In genomic region chr2:112484886-112485285, GRCm38 (mm10) we compare ENCODE assay signal across 16 mouse cellular contexts. TPM values are rescaled to one million over a fixed set of nuclear protein-coding genes. Genes with fewer than 3 reads are reported as not detected.
DNase-seq lines count a peak whose midpoint lies in the region; ATAC-seq and TF ChIP-seq lines count a peak whose summit lies in the region.
"Had no signal": no experiment of that assay in that cellular context is flagged by ENCODE, and none has a peak within 500 bp of the region (broad histone marks: within the 10 kb centered on the region; RNA-seq: fewer than 3 reads in every experiment).

No protein-coding gene starts in this region.

- peak; percentile 35 to 57 for DNase-seq in heart, adult 2 months
- DNase-seq in heart, postnatal 36 days, result no peak
- peak; percentile 24 for DNase-seq in urinary bladder, postnatal 14 days (ENCODE audit: low spot score)
- no peak for DNase-seq in urinary bladder, postnatal 4 days (ENCODE audit: low spot score in 2 of 2)
- DNase-seq in heart, postnatal 10 days, result peak; percentile 57 to 63
- no peak for DNase-seq in forebrain, postnatal 0 days
- DNase-seq in hindbrain, embryonic 11.5 days (ENCODE audit: low spot score), result no peak
- DNase-seq: cerebellum, adult 11-12 months had no signal

- H3K9me3 ChIP-seq in forebrain, postnatal 0 days (ENCODE audit: low read length), result no peaks in the 10 kb centered on the region
- no peaks in the 10 kb centered on the region for H3K9me3 ChIP-seq in hindbrain, embryonic 11.5 days (ENCODE audit: control insufficient read depth, low read length)
- H3K9me3 ChIP-seq: forebrain, embryonic 13.5 days; hindbrain, embryonic 12.5 days had no signal

- no peaks in the 10 kb centered on the region; the same call in 1 of the 2 replicates for H3K27me3 ChIP-seq in heart, adult 2 months (ENCODE audit: control insufficient read depth, insufficient read depth, low read length)
- H3K27me3 ChIP-seq in forebrain, postnatal 0 days (ENCODE audit: insufficient read depth, low read length), result no peaks in the 10 kb centered on the region
- no peaks in the 10 kb centered on the region for H3K27me3 ChIP-seq in hindbrain, embryonic 11.5 days (ENCODE audit: control insufficient read depth, insufficient read depth, low read length)
- H3K27me3 ChIP-seq: forebrain, embryonic 13.5 days; hindbrain, embryonic 12.5 days had no signal

- no peak for ATAC-seq in forebrain, postnatal 0 days
- ATAC-seq in erythroblast, adult 5-6 weeks (replicated peaks; ENCODE audit: low FRiP score, poor library complexity, severe bottlenecking), result no peak; the same call in 1 of the 2 replicates
- ATAC-seq in hindbrain, embryonic 11.5 days (ENCODE audit: low FRiP score), result no peak
- ATAC-seq: forebrain, embryonic 13.5 days had no signal

- H3K9ac ChIP-seq in heart, adult 2 months (ENCODE audit: low read depth, low read length), result no peak overlapping the region
- no peak overlapping the region for H3K9ac ChIP-seq in forebrain, postnatal 0 days
- no peak overlapping the region for H3K9ac ChIP-seq in hindbrain, embryonic 11.5 days (ENCODE audit: low read depth, low read length)
- H3K9ac ChIP-seq: forebrain, embryonic 13.5 days; hindbrain, embryonic 12.5 days had no signal

- WGBS in heart, adult 2 months, result 45% methylated on average over 2 of the region's 2 CpGs
- 81% methylated on average over 2 of the region's 2 CpGs for WGBS in forebrain, postnatal 0 days
- WGBS in hindbrain, embryonic 11.5 days, result 70% methylated on average over 2 of the region's 2 CpGs

- H3K27ac ChIP-seq in heart, adult 2 months, result no peak overlapping the region
- H3K27ac ChIP-seq in forebrain, postnatal 0 days (ENCODE audit: low read depth, low read length), result no peak overlapping the region
- no peak overlapping the region for H3K27ac ChIP-seq in hindbrain, embryonic 11.5 days (ENCODE audit: low read depth, low read length)
- H3K27ac ChIP-seq: forebrain, embryonic 13.5 days; hindbrain, embryonic 12.5 days had no signal

- H3K4me1 ChIP-seq in heart, adult 2 months (ENCODE audit: control insufficient read depth, insufficient read depth, low read length), result no peaks in the 10 kb centered on the region
- no peaks in the 10 kb centered on the region for H3K4me1 ChIP-seq in forebrain, postnatal 0 days (ENCODE audit: insufficient read depth)
- no peaks in the 10 kb centered on the region for H3K4me1 ChIP-seq in hindbrain, embryonic 11.5 days (replicated peaks; ENCODE audit: control insufficient read depth, insufficient read depth, low read length)
- H3K4me1 ChIP-seq: forebrain, embryonic 13.5 days; hindbrain, embryonic 12.5 days had no signal

- TF ChIP-seq EP300 in heart, adult 2 months (IDR thresholded peaks at IDR 0.05; ENCODE audit: insufficient read depth, low read depth, low read length), result no peak

- no peak overlapping the region for H3K4me2 ChIP-seq in forebrain, postnatal 0 days (ENCODE audit: low read depth)
- H3K4me2 ChIP-seq in hindbrain, embryonic 11.5 days (replicated peaks; ENCODE audit: low read depth, low read length), result no peak overlapping the region
- H3K4me2 ChIP-seq: forebrain, embryonic 13.5 days; hindbrain, embryonic 12.5 days had no signal

- TF ChIP-seq CTCF in heart, adult 2 months (IDR thresholded peaks at IDR 0.05), result no peak
- no peak for TF ChIP-seq CTCF in forebrain, postnatal 0 days (IDR thresholded peaks at IDR 0.05; ENCODE audit: low read depth)

- H3K4me3 ChIP-seq in heart, adult 2 months, result no peak overlapping the region
- H3K4me3 ChIP-seq in forebrain, postnatal 0 days (ENCODE audit: low read depth, low read length), result no peak overlapping the region
- H3K4me3 ChIP-seq in hindbrain, embryonic 11.5 days (ENCODE audit: low read depth, low read length), result no peak overlapping the region
- H3K4me3 ChIP-seq: forebrain, embryonic 13.5 days; hindbrain, embryonic 12.5 days; myocyte had no signal

- TF ChIP-seq POLR2A in heart, adult 2 months (IDR thresholded peaks at IDR 0.05; ENCODE audit: insufficient read depth, low read depth, low read length), result no peak

- H3K36me3 ChIP-seq in heart, adult 2 months (ENCODE audit: control insufficient read depth, insufficient read depth, low read length), result no peaks in the 10 kb centered on the region
- H3K36me3 ChIP-seq in forebrain, postnatal 0 days (ENCODE audit: insufficient read depth), result no peaks in the 10 kb centered on the region
- H3K36me3 ChIP-seq in hindbrain, embryonic 11.5 days (ENCODE audit: control insufficient read depth, insufficient read depth, low read length), result no peaks in the 10 kb centered on the region
- H3K36me3 ChIP-seq: hindbrain, embryonic 12.5 days had no signal

- intact Hi-C loops in heart, adult 2 months (cut with DNase I), result loop anchor here (5.0 to 10.0 kb wide), 2 partner anchors 220 to 288 kb away; partner anchors contain the start of genes Gm21985, Nop10 and Slc12a6
- intact Hi-C loops in heart, postnatal 36 days (cut with DNase I), result loop anchor here (5.0 kb wide), 2 partner anchors 38 to 288 kb away; no protein-coding TSS in a partner anchor
- intact Hi-C loops in heart, postnatal 10 days (cut with DNase I), result no loop called here

- H3K79me2 ChIP-seq in heart, adult 2 months (replicated peaks; ENCODE audit: control insufficient read depth, insufficient read depth, low read length), result no peaks in the 10 kb centered on the region

RNA-seq across cellular contexts. Expression of gene Chrm5, which starts 4.3 kb away (rescaled TPM):
- not detected for total RNA-seq in heart, adult 2 months (2021)
- polyA plus RNA-seq in heart, adult 2 months (2012; rRNA removed), result not detected in 2 replicates
- not detected for total RNA-seq in heart, postnatal 36 days (2021)
- not detected for total RNA-seq in heart, postnatal 10 days (2021)
- 3.8 and 4.7 TPM in 2 replicates for total RNA-seq in forebrain, postnatal 0 days (2014; rRNA removed)
- polyA plus RNA-seq in forebrain, postnatal 0 days (2015; fragmentation: Nextera tagmentation; extraction: Ambion mirVana), result 1.2 and 2.7 TPM in 2 replicates
- not detected in 2 replicates for total RNA-seq in erythroblast, adult 5-6 weeks (2015; ENCODE audit: low replicate concordance)
- total RNA-seq in erythroblast, adult 5-6 weeks (2017; ENCODE audit: low replicate concordance), result not detected in 2 replicates
- 0.08 and 0.17 TPM in 2 replicates for polyA plus RNA-seq in hindbrain, embryonic 11.5 days (2014; fragmentation: Nextera tagmentation; extraction: Ambion mirVana)
- polyA plus RNA-seq: C2C12; forebrain, embryonic 13.5 days; limb, embryonic 14.5 days; myocyte; spleen, adult 2 months; thymus, postnatal 0 days had no signal

RNA-seq across cellular contexts. Expression of gene Aven, which starts 7.9 kb away (rescaled TPM):
- 10 to 100 TPM; 16.9 to 18.4 TPM for total RNA-seq in heart, adult 2 months (2021)
- polyA plus RNA-seq in heart, adult 2 months (2012; rRNA removed), result 5.8 and 10.5 TPM in 2 replicates
- total RNA-seq in heart, postnatal 36 days (2021), result 10 to 100 TPM; 16.5 to 20.6 TPM
- 10 to 100 TPM; 14.4 to 15.8 TPM for total RNA-seq in heart, postnatal 10 days (2021)
- 4.3 and 4.6 TPM in 2 replicates for total RNA-seq in forebrain, postnatal 0 days (2014; rRNA removed)
- polyA plus RNA-seq in forebrain, postnatal 0 days (2015; fragmentation: Nextera tagmentation; extraction: Ambion mirVana), result 1.9 and 3.2 TPM in 2 replicates
- 1.0 and 5.6 TPM in 2 replicates for total RNA-seq in erythroblast, adult 5-6 weeks (2015; ENCODE audit: low replicate concordance)
- total RNA-seq in erythroblast, adult 5-6 weeks (2017; ENCODE audit: low replicate concordance), result 4.9 and 6.3 TPM in 2 replicates
- polyA plus RNA-seq in hindbrain, embryonic 11.5 days (2014; fragmentation: Nextera tagmentation; extraction: Ambion mirVana), result 5.9 and 6.1 TPM in 2 replicates

RNA-seq across cellular contexts. Expression of gene Emc7, which starts 30.1 kb away (rescaled TPM):
- total RNA-seq in heart, adult 2 months (2021), result 10 to 100 TPM; 14.3 to 17.7 TPM
- 6.6 and 11.7 TPM in 2 replicates for polyA plus RNA-seq in heart, adult 2 months (2012; rRNA removed)
- total RNA-seq in heart, postnatal 36 days (2021), result 10 to 100 TPM; 16.2 to 16.8 TPM
- total RNA-seq in heart, postnatal 10 days (2021), result 10 to 100 TPM; 15.5 to 16.8 TPM
- total RNA-seq in forebrain, postnatal 0 days (2014; rRNA removed), result 18.2 and 18.4 TPM in 2 replicates
- polyA plus RNA-seq in forebrain, postnatal 0 days (2015; fragmentation: Nextera tagmentation; extraction: Ambion mirVana), result 26.5 and 27.0 TPM in 2 replicates
- 2.9 and 4.2 TPM in 2 replicates for total RNA-seq in erythroblast, adult 5-6 weeks (2015; ENCODE audit: low replicate concordance)
- total RNA-seq in erythroblast, adult 5-6 weeks (2017; ENCODE audit: low replicate concordance), result 2.8 and 4.0 TPM in 2 replicates
- polyA plus RNA-seq in hindbrain, embryonic 11.5 days (2014; fragmentation: Nextera tagmentation; extraction: Ambion mirVana), result 12.8 and 13.0 TPM in 2 replicates

Comparison
In these comparisons a context has a peak if more than half of its experiments do, and no peak if none do; other contexts are left out.
1. DNase-seq: peak in heart, adult 2 months (2 of 2), urinary bladder, postnatal 14 days (single experiment) and heart, postnatal 10 days (2 of 2); none in heart, postnatal 36 days (0 of 2), urinary bladder, postnatal 4 days (0 of 2), forebrain, postnatal 0 days (single experiment) and hindbrain, embryonic 11.5 days (single experiment).